Mouse (Mus musculus): ENCODE measurements at regions not wholly inside any gene's neighbourhood (a gene's known extent, or its start where the extent isn't known, plus 50 kb on each side); places are given as distances from the start of the nearest gene placed in this dataset.
A peak's percentile ranks its signal among the peaks of the same experiment; 100 is the strongest.

GRCm38 (mm10) chr7:125243021-125243420 is 201.5 kb upstream of the Kdm8 start:
- Histone ChIP-seq H3K27me3 (0 out of 2 replicates have a peak, but pooled peaks cover 3% of the 10 kb centered on the region), H3K9me3 (no peaks in the 10 kb centered on the region), H3K4me3 (no peak overlapping the region), H3K27ac (no peak overlapping the region), H3K4me1 (0 out of 2 replicates have a peak, but pooled peaks cover 5% of the 10 kb centered on the region), H3K4me2 (no peak overlapping the region), H3K9ac (no peak overlapping the region), H3K36me3 (no peaks in the 10 kb centered on the region)
- WGBS: 75% methylated on average over 3 of the region's 3 CpGs
- no peak for ATAC-seq (ENCODE audit: insufficient number of reproducible peaks, insufficient read depth, low FRiP score, low TSS enrichment, low read depth)

GRCm38 (mm10) chr7:125248386-125248785 is 196.1 kb upstream of the Kdm8 start:
- H3K36me3 ChIP-seq: no peaks in the 10 kb centered on the region
- no peak overlapping the region for H3K4me2 ChIP-seq
- no peak overlapping the region for H3K4me3 ChIP-seq
- WGBS: 93% methylated on average over 3 of the region's 3 CpGs
- H3K9ac ChIP-seq: no peak overlapping the region
- H3K9me3 ChIP-seq: no peaks in the 10 kb centered on the region
- no peaks in the 10 kb centered on the region for H3K27me3 ChIP-seq
- ATAC-seq (ENCODE audit: insufficient number of reproducible peaks, insufficient read depth, low FRiP score, low TSS enrichment, low read depth): no peak
- peaks cover 11% of the 10 kb centered on the region for H3K4me1 ChIP-seq
- H3K27ac ChIP-seq: no peak overlapping the region

DNA sequence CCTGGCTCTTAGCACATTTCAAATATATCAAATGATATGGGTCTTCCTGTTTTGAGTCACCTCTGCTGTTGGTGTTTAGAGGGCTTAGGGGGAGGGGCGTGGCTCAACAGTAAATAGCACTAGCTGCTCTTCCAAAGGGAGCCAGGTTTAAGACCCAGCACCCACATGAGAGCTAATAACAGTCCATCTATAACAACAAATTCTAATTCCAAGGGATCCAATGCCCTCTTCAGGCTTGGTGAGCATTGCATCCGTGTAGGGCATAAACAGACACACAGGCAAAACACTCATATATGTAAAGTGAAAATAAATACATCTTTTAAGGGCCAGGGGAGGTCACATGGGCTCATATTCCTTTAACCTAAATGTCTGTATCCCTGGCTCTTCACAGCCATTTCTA is 194.1 kb upstream of the Kdm8 start:
- Histone ChIP-seq H3K4me2 (no peak overlapping the region), H3K4me1 (peaks cover 11% of the 10 kb centered on the region), H3K4me3 (no peak overlapping the region), H3K27ac (no peak overlapping the region), H3K36me3 (no peaks in the 10 kb centered on the region), H3K9ac (no peak overlapping the region), H3K27me3 (no peaks in the 10 kb centered on the region; the same call in 1 of the 2 replicates), H3K9me3 (no peaks in the 10 kb centered on the region)
- no peak for ATAC-seq (ENCODE audit: insufficient number of reproducible peaks, insufficient read depth, low FRiP score, low TSS enrichment, low read depth)
- 77% methylated on average over 2 of the region's 2 CpGs for WGBS

DNA sequence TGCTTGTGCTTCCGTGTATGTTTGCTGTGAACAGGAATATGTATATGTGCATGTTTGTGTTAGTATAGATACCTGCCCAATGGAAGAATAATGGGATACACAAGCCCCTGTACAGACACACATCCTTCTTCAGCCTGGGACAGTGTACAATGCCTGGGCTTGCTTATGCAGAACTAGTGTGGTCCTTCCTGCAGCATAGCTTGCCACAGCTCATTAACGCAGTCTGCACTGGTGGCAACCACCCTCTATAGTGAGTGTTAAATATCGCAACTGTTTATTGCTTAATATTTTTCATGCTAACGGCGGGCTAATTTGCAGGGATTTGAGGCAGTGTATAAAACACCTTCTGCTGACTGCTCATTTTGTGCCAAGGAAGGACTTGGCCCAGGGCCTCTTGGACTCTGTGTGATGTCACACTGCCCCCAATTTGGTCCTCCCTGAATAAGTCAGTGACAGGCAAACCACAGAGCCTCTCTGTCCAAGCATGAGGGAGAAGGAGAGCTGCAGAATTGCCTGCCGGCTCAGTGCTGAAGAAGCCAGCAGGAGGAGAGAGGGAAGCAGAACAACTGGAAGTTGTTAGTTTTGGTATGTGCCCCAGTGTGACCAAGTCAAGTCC is 193.4 kb upstream of the Kdm8 start:
- WGBS: 65% methylated on average over 6 of the region's 6 CpGs

DNA sequence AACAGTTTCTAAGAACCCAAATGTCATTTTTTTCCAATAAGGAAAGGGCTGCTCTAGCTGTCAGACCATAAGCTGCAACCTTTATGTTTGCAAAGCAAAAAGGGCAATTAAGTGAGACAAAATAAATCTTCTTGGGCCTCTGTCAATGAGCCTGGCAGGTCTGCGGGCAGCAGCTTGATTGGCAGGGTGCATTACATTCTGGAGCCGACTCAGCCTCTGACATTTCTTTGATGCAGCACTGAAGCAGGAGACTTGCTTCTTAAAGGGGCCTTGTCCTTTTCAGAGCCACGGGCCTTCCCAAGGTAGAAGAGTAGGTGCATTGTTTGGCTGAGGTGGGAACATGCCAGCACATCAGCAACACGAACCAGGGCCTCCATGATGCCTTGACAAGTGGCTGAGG is 190.2 kb upstream of the Kdm8 start:
- no peak for ATAC-seq (ENCODE audit: insufficient number of reproducible peaks, insufficient read depth, low FRiP score, low TSS enrichment, low read depth)
- Histone ChIP-seq H3K36me3 (no peaks in the 10 kb centered on the region), H3K9ac (no peak overlapping the region), H3K27me3 (no peaks in the 10 kb centered on the region; the same call in 1 of the 2 replicates), H3K4me2 (no peak overlapping the region), H3K9me3 (no peaks in the 10 kb centered on the region), H3K27ac (no peak overlapping the region), H3K4me3 (no peak overlapping the region), H3K4me1 (peaks cover 11% of the 10 kb centered on the region)
- 19% methylated on average over 4 of the region's 4 CpGs for WGBS

More for the DNA sequence above, 193.4 kb upstream of the Kdm8 start:
- Histone ChIP-seq H3K27me3 (no peaks in the 10 kb centered on the region; the same call in 1 of the 2 replicates), H3K9ac (no peak overlapping the region), H3K4me3 (no peak overlapping the region), H3K27ac (no peak overlapping the region), H3K4me2 (no peak overlapping the region), H3K36me3 (no peaks in the 10 kb centered on the region), H3K4me1 (peaks cover 11% of the 10 kb centered on the region), H3K9me3 (no peaks in the 10 kb centered on the region)
- ATAC-seq (ENCODE audit: insufficient number of reproducible peaks, insufficient read depth, low FRiP score, low TSS enrichment, low read depth): no peak

DNA sequence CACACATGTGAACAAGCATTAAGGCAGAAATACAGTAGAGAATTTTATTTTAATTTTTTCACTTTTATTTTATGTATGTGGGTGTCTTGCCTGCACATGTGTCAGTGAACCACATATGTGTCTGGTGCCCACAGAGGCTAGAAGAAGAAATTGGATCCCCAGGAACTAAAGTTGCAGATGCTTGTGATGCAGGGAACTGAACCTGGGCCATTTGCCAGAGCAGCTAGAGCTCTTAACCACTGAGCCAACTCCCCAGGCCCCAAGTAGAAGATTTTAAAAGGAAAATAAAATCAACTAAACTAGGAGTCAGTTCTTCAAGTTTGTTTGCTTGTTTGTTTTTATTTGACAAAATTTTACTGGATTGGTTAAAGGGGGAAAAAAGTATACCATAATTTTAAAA is 185.5 kb upstream of the Kdm8 start:
- no peaks in the 10 kb centered on the region; the same call in 1 of the 2 replicates for H3K27me3 ChIP-seq
- no peaks in the 10 kb centered on the region for H3K36me3 ChIP-seq
- ATAC-seq (ENCODE audit: insufficient number of reproducible peaks, insufficient read depth, low FRiP score, low TSS enrichment, low read depth): no peak
- peaks cover 9% of the 10 kb centered on the region for H3K4me1 ChIP-seq
- no peak overlapping the region for H3K27ac ChIP-seq
- H3K9me3 ChIP-seq: no peaks in the 10 kb centered on the region
- H3K9ac ChIP-seq: no peak overlapping the region
- no peak overlapping the region for H3K4me3 ChIP-seq
- H3K4me2 ChIP-seq: no peak overlapping the region

DNA sequence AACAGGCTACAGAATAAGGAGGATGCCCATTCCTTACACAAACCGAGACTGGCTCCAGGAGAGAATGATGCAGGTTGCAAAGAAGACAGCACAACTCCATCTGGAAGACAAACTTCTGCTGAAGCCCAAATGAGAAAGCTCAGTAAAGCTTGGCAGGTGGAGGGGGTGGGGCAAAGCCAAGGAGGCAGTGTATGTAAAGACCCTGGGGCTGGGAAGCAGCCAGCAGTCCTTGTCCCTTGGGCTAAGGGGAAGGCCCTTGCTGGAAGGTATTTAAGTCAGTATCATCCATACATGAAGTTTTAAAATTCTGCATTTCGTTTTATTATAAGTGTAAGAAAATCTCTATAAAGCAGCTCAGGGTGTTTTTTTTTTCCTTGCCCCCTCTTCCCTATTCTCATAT is 182.3 kb upstream of the Kdm8 start:
- 65% methylated on average over 2 of the region's 2 CpGs for WGBS
- peaks cover 9% of the 10 kb centered on the region for H3K4me1 ChIP-seq

DNA sequence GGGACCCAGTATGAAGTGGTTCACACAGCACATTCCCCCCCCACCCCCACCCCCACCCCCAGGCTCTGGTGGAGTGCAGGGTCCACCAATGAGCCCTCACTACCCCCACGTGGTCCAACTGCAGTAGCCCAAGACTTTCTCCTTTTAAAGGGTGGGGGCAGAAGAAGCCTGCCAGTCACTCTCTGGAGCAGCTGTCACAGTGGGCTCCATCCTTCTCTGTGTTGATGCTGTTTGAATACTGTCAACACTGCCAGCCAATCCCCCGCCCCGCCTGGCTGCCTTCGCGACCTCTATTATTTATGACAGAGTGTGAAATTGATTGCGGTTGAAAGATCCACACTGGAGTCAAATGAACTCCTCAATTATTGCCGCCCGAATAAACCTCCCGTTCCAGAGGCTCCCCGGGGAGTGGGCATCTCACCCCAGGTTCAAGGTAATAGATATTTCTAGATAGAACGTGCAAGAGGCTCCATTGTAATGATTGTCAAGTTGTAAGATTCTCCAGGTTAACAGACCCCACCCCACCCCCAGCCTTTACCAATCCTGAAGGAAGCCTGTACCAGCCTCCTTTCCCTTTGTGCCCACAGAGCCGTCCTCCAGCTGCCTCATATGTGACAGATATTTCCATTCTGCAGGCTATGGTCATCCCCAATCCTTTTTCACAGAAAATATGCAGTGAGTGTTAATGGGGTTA is 181.7 kb upstream of the Kdm8 start:
- Histone ChIP-seq H3K9me3 (no peaks in the 10 kb centered on the region), H3K36me3 (no peaks in the 10 kb centered on the region), H3K27me3 (no peaks in the 10 kb centered on the region), H3K4me1 (peaks cover 9% of the 10 kb centered on the region), H3K9ac (no peak overlapping the region), H3K27ac (no peak overlapping the region), H3K4me2 (no peak overlapping the region), H3K4me3 (no peak overlapping the region)
- ATAC-seq (ENCODE audit: insufficient number of reproducible peaks, insufficient read depth, low FRiP score, low TSS enrichment, low read depth): peak; percentile 67; the same call in 1 of the 2 replicates
- 29% methylated on average over 12 of the region's 12 CpGs for WGBS

More for the DNA sequence above, 182.3 kb upstream of the Kdm8 start:
- ATAC-seq (ENCODE audit: insufficient number of reproducible peaks, insufficient read depth, low FRiP score, low TSS enrichment, low read depth): no peak
- Histone ChIP-seq H3K27ac (no peak overlapping the region), H3K4me3 (no peak overlapping the region), H3K9ac (no peak overlapping the region), H3K4me2 (no peak overlapping the region), H3K36me3 (no peaks in the 10 kb centered on the region), H3K27me3 (no peaks in the 10 kb centered on the region), H3K9me3 (no peaks in the 10 kb centered on the region)

- no peaks in the 10 kb centered on the region for H3K27me3 ChIP-seq
- no peak overlapping the region for H3K9ac ChIP-seq
- ATAC-seq (ENCODE audit: insufficient number of reproducible peaks, insufficient read depth, low FRiP score, low TSS enrichment, low read depth): no peak
- no peak overlapping the region for H3K27ac ChIP-seq
- WGBS: 72% methylated on average over 2 of the region's 2 CpGs
- no peak overlapping the region for H3K4me2 ChIP-seq
- no peak overlapping the region for H3K4me3 ChIP-seq
- H3K36me3 ChIP-seq: no peaks in the 10 kb centered on the region
- no peaks in the 10 kb centered on the region for H3K9me3 ChIP-seq
- peaks cover 9% of the 10 kb centered on the region for H3K4me1 ChIP-seq
Observed at GRCm38 (mm10) chr7:125263756-125264155, 180.7 kb upstream of the Kdm8 start.

DNA sequence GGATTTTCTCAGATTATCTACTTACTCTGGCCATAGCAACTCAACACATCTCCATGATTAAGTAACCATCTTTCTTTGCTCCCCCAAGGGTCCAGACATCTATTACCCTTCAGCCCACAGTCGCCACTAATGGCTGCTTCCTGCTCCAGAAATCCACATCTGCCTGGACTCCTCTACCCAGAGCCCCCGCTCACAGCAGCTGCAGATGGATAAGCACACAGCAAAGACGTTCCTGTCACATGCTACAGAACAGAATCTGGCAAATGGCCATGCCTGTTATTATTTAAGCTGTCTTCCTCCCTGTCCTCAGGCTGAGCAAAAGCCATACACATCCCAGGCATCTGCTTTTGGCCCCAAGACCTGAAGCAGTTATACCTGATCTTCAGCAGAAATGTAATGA is 173.8 kb upstream of the Kdm8 start:
- peaks cover 15% of the 10 kb centered on the region for H3K4me1 ChIP-seq
- H3K4me2 ChIP-seq: no peak overlapping the region
- no peak overlapping the region for H3K4me3 ChIP-seq
- no peaks in the 10 kb centered on the region for H3K9me3 ChIP-seq
- no peak overlapping the region for H3K9ac ChIP-seq
- no peak for ATAC-seq (ENCODE audit: insufficient number of reproducible peaks, insufficient read depth, low FRiP score, low TSS enrichment, low read depth)
- no peaks in the 10 kb centered on the region for H3K27me3 ChIP-seq
- H3K36me3 ChIP-seq: no peaks in the 10 kb centered on the region
- no peak overlapping the region for H3K27ac ChIP-seq
- WGBS: 16% methylated on average over 3 of the region's 3 CpGs

DNA sequence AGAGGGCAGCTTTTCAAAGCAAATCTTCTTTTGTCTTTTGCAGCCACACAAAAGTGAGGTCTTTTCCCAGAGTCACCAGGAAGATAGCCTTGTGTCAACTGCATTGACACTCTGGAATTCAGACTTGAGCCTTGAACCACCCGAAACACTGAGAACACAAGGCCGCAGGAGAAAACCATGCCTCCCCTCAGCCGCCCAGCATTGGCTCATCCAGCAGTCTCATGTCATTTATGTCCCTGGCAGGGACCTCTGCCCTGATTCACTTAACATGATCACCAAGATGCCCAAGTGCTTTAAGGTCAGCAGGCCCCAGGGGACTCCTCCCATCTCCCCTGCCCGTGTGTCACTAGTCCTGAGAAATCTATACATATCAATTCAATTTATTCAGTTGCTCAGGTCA is 173.1 kb upstream of the Kdm8 start:
- no peak for ATAC-seq (ENCODE audit: insufficient number of reproducible peaks, insufficient read depth, low FRiP score, low TSS enrichment, low read depth)
- Histone ChIP-seq H3K4me1 (peaks cover 15% of the 10 kb centered on the region), H3K9ac (no peak overlapping the region), H3K27me3 (no peaks in the 10 kb centered on the region), H3K4me3 (no peak overlapping the region), H3K4me2 (no peak overlapping the region), H3K27ac (no peak overlapping the region), H3K36me3 (no peaks in the 10 kb centered on the region), H3K9me3 (no peaks in the 10 kb centered on the region)
- 68% methylated on average over 4 of the region's 4 CpGs for WGBS

GRCm38 (mm10) chr7:125281371-125281770 is 163.1 kb upstream of the Kdm8 start:
- no peaks in the 10 kb centered on the region for H3K27me3 ChIP-seq
- H3K9ac ChIP-seq: no peak overlapping the region
- no peaks in the 10 kb centered on the region for H3K9me3 ChIP-seq
- H3K27ac ChIP-seq: no peak overlapping the region
- H3K36me3 ChIP-seq: no peaks in the 10 kb centered on the region
- no peaks in the 10 kb centered on the region for H3K4me1 ChIP-seq
- H3K4me3 ChIP-seq: no peak overlapping the region
- ATAC-seq (ENCODE audit: insufficient number of reproducible peaks, insufficient read depth, low FRiP score, low TSS enrichment, low read depth): no peak
- 81% methylated on average over 3 of the region's 3 CpGs for WGBS
- no peak overlapping the region for H3K4me2 ChIP-seq

Measured in embryonic facial prominence, embryonic 13.5 days (tissue).